Mouse (Mus musculus) 416B (cell line): Measurements from ENCODE around the gene Csnk1g1.

Experiments used
- DNase-seq: peaks from one replicate; pipeline ENCODE4 v3.0.0; 2011; ENCODE audit warnings: low read depth

Gene Csnk1g1

GRCm38 (mm10) chr9:65995603-65996376 is 87.1 kb downstream of the Csnk1g1 start:
- DNase-seq = no peak

DNA sequence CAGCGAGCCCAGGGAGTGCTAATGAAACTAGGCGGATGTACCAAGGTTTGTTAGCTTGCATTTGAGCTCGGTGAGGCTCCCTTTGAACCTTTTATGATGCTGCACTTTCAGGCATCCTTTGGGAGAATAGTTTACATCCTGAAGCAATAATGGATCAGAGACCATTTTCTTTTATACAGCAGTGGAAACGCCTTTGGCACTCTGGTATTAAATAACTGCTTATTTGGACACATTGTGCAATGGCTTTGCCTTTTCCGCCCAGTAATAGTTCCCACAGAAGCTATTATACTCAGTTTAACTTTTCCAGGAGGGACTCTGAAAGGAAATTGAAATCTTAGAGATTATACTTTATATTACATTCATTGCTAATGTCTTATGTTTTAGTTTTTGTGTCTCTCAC is 90.2 kb downstream of the Csnk1g1 start:
- DNase-seq = no peak

DNA sequence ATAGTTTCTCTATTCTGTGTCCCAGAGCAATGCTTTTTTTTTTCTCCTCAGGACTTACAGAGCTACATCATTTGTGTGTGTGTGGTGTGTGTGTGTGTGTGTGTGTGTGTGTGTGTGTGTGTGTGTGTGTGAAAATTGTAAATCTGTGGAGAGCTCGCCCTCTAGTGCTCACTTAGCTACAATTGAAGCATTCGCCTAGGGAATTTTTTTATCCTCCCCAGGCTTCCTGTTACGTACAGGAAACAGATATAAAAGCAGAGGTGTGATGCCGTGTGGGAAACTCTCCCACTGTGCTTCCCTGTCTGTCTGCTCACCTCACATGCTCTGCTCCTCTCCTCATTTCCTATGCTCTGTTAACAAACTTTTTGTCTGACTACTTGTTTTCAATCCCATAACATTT is 95.7 kb downstream of the Csnk1g1 start:
- DNase-seq = peak; percentile 89

- no peak for DNase-seq
Measured at GRCm38 (mm10) chr9:66007603-66008202, 99.0 kb downstream of the Csnk1g1 start.

- no peak for DNase-seq
Measured at GRCm38 (mm10) chr9:66020601-66021000, 111.9 kb downstream of the Csnk1g1 start.

GRCm38 (mm10) chr9:66038082-66038481 is 129.4 kb downstream of the Csnk1g1 start:
- no peak for DNase-seq

DNA sequence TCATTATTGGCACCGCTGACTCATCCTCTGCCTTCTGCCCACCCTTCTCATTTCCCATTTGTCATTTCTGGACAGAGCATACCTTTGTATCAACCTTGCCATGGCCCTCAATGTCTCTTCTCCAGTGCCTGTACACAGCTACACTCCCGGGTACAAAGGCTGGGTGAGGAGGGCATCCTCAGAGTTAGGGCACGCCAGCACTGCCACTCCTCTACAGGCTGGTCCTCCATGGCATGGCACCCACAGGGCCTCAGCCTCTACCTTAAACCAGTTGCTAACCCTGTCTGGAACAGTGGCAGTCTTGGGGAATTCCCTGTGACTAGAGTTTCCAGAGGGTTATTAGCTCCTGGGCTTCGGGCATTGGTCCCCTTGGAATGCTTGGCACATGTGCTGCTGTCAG is 129.9 kb downstream of the Csnk1g1 start:
- no peak for DNase-seq

- DNase-seq = no peak
Measured at GRCm38 (mm10) chr9:66039290-66039689, 130.6 kb downstream of the Csnk1g1 start.

DNA sequence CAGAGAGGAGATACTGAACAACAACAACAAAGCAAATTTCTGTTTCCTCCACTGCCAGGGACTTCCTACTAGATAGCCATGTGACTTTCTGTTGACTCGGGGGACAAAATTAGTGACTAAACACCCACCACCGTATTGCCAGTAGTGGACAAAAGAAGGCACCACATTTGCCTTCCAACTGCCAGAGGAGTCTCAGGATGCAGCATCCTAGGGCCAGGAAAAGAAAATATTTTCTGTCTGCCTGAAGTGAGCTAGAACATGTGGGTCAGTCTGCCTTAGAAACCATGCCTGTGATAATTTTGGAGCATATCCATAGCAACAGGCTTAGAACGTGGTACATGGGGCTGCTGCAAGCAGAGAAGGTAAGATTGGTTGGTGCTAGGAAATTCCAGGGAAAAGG is 132.1 kb downstream of the Csnk1g1 start:
- DNase-seq = no peak

GRCm38 (mm10) chr9:66042331-66042730 is 133.6 kb downstream of the Csnk1g1 start:
- DNase-seq = no peak

DNA sequence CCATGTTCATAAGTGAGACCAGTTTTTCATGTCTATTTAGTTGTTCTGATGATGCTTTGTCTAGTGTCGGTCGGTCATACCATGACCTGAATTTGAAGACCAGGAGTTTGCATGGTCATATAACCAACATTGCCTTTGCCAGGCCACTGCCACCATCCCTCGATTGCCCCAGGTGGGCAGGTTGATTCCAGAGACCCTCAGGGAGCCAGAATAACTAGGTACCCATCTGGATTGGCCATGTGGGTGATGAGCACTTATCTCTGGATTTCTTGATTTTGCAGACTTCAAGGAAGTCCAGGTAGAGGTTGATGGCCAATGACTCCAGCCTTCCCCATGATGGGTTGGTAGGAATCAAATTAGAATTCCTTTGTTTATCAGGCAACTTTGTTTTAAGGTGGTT is 134.5 kb downstream of the Csnk1g1 start:
- no peak for DNase-seq

DNA sequence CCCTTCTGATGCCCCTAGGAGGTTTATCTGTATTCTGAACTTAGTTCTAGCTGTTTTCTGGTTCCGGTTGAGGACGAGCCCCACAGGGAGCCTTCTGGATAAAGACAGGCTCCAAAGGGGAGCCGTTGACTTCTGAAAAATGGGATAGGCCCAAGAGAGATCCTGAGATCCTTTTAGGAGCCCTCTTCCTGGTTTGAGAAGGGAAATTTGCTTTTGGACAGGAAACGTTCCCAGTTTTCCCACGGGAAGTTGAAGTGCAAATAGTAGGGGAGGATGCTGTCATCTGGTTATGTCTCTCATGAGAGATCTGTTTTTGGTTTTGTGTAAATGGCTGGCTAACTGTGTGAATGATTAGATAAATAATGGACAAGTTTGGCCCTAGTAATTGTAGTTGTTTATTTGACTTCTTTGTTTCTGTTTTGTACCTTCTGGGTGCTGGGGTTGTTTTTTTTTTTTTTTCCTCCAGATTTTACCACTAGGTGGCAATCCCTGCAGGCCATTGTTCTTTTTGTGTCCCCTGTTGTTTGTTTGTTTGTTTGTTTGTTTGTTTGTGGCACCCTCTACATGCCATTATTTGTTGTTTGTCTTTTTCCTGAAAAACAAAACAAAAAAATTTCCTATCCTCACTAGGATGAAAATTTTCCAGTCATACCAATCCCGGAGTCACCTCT is 141.3 kb downstream of the Csnk1g1 start:
- DNase-seq = no peak

DNA sequence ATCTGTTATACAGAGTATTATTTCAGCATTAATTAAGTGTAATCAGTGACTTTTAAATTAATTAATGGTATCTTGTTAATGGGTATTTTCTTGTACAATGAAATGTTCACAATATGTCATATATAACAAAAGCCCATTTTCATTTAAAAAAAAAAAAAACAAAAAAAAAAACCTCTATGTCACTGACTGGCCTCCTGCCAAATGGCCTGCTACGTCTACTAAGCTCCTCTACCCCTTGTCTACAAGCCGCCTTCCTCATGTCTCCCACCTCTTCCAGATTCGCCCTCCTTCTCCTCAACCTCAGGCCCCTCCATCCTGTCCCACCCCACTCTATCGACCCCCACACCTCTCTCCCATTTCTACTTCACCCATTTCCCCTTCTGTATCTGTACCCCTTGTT is 142.8 kb downstream of the Csnk1g1 start:
- DNase-seq = peak; percentile 14

GRCm38 (mm10) chr9:66052731-66053130 is 144.0 kb downstream of the Csnk1g1 start:
- peak; percentile 39 for DNase-seq

DNA sequence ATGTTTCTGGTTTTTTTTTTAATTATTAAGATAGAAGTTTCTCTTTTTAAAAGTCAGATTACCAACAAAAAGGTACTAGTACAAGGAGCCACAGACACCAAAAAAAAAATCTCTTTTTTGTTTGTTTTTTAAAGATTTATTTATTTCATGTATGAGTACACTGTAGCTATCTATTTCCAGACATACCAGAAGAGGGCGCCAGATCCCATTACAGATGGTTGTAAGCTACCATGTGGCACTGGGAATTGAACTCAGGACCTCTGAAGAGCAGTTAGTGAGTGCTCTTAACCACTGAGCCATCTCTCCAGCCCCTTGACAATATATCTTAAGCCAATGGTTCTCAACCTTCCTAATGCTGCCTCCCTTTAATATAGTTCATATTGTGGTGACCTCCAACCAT is 144.9 kb downstream of the Csnk1g1 start:
- DNase-seq = peak; percentile 11

DNA sequence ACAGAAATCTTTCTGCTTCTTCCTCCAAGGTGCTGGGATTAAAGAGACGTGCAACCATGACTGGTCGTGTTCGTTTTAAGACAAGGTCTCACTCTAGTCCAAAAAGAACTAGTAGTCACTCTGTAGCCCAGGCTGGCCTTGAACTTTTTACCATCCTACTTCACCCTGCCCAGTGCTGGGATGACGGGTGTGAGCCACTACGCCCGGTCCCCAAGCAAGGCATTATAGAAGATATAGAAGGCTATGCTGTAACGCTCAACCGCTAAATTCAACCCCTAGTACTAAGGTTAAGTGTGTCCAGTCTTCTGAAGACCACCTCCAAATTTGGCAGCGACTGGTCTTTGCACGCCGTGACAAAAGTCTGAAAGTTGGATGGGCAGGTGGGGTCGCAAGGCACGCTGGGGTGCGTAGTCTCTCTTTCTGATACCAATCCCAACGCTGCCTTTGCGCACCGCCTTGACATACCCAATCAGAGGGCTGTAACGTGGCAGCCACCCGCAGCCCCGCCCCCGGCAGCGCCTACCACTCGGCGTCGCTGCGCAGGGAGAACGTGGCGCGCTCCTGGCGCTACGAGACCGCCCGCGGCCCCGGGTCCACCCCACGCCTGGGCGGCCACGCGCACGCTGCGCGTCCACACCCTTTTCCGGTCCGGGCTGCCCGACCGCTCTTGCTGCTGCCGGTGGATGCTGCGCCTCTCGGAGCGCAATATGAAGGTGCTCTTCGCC is 151.0 kb downstream of the Csnk1g1 start, which contains the start of gene Ppib:
Gene Ppib, plus strand, starts transcription at position 640 of the 725 bp plus-strand sequence.
- peak; percentile 95 for DNase-seq

GRCm38 (mm10) chr9:66060308-66060647 is 151.6 kb downstream of the Csnk1g1 start:
- no peak for DNase-seq

DNA sequence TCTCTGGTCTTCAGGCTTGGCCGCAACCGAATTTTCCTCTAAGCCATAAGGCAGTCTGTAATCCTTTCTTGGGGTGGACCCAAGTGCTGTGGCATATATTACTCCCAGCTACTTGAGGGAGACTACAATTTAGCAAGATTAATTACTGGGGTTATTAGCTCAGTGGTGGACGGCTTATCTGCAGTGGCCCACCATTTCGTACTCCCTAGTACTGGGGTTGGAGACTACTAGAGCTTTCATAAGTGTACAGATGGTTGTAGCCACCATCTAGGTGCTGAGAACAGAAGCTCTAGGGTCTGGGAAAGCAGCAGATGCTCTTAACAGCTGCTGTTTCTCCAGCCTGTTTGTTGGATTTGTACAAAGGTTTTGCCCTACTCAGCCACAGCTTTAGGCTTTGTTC is 152.3 kb downstream of the Csnk1g1 start:
- peak; percentile 20 for DNase-seq

GRCm38 (mm10) chr9:66061656-66062055 is 152.9 kb downstream of the Csnk1g1 start:
- no peak for DNase-seq

DNA sequence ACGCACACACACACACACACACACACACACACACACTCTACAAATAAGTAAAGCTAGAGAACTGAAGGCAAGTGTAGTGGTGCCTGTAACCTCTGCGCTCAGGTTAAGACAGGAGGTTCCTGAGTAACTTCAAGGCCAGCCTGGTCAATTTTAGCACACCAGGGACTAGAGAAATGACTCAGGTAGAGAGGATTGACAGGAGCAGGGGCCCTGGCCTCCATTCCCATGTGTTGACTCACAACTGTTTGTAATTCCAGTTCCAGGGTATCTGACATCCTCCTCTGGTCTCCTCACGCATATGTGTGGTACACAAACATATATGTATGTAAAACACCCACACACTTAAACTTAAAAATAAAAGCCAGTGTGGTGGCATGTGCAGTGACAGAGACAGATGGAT is 154.7 kb downstream of the Csnk1g1 start:
- no peak for DNase-seq

DNA sequence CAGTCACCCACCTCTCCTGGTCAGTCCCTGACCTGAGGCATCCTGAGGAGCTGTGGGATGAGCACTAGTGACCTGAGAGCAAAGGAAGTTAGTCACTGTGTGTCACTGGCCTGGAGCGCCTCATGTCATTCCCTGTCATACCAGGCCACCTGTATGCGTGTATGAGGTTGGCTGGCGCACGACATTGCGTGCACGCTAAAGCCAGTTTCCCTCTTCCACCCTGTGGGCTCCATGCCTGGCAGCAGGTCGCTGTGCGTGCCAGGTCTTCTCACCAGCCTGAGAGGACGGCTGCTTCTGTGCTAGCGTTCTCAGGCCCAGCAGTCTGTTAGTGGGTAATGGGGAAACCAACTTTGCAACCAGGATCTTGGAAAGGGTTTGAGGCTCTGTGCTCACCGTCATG is 155.6 kb downstream of the Csnk1g1 start:
- DNase-seq = no peak

DNA sequence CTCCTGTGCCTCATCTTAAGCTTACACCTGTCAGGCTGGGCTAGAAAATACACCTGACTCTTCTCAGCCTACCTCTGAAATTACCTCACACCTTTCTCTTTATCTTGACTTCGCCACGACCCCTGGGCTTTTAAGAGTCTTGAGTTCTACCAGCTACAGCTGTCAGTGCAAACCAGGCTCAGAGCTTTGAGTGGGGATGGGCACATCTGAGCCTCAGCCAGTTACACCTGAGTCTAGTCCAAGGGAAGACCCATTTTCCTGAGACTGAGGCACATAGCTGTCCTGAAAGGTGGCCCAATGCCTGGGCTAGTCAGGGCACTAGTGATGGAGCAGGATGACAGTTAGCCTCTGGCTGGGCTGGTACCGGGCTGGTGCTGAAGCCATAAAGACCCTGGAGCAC is 158.1 kb downstream of the Csnk1g1 start:
- no peak for DNase-seq

GRCm38 (mm10) chr9:66067542-66067941 is 158.8 kb downstream of the Csnk1g1 start:
- DNase-seq = peak; percentile 50
